Mouse (Mus musculus): ENCODE results near the gene Fam161a.
"Not testable (repeated sequence)": the region's sequence is repeated elsewhere in the genome, so short reads cannot be mapped to it uniquely, and the experiment has no call there.

Gene Fam161a

GRCm38 (mm10) chr11:23052353-23052752, 45.0 kb downstream of the Fam161a start:
- DNase-seq (ENCODE audit: low read depth), result no peak

- no peak for DNase-seq (ENCODE audit: low read depth)
These were observed 55.8 kb downstream of the Fam161a start for GRCm38 (mm10) chr11:23063153-23063552.

GRCm38 (mm10) chr11:23063857-23064256, 56.5 kb downstream of the Fam161a start:
- DNase-seq (ENCODE audit: low read depth), result no peak

GRCm38 (mm10) chr11:23064276-23064675, 56.9 kb downstream of the Fam161a start:
- DNase-seq (ENCODE audit: low read depth), result not testable (repeated sequence)

- no peak for DNase-seq (ENCODE audit: low read depth)
These were observed 57.9 kb downstream of the Fam161a start for GRCm38 (mm10) chr11:23065167-23065668.

GRCm38 (mm10) chr11:23067395-23068136, 60.2 kb downstream of the Fam161a start:
- peak; percentile 84 for DNase-seq (ENCODE audit: low read depth)

- DNase-seq (ENCODE audit: low read depth), result no peak
These were observed 60.9 kb downstream of the Fam161a start for GRCm38 (mm10) chr11:23068201-23068600.

- peak; percentile 6 for DNase-seq (ENCODE audit: low read depth)
These were observed 61.7 kb downstream of the Fam161a start for GRCm38 (mm10) chr11:23068986-23069385.

- no peak for DNase-seq (ENCODE audit: low read depth)
These were observed 67.5 kb downstream of the Fam161a start for GRCm38 (mm10) chr11:23074841-23075240.

- DNase-seq (ENCODE audit: low read depth), result no peak
These were observed 71.2 kb downstream of the Fam161a start for GRCm38 (mm10) chr11:23078541-23078940.
